Mouse (Mus musculus) Patski (cell line): ENCODE data around the gene Gm20388. TPM values are rescaled to one million over a fixed set of nuclear protein-coding genes. Genes with fewer than 3 reads are reported as not detected.

ENCODE experiments used
- ATAC-seq: fragments of 100-300 bp; one replicate; pipeline ENCODE4 v1.8.0; 2021
- CTCF ChIA-PET: fragments of 350-600 bp; sonication (Branson Sonifier 250); formaldehyde crosslinking; loops from one replicate; lab custom pipeline; 2022; ENCODE audit warnings: inconsistent platforms; lab: Charles Lee
- POLR2A ChIA-PET: fragments of 350-600 bp; sonication (Branson Sonifier 250); formaldehyde crosslinking; loops from one replicate; lab custom pipeline; 2022; ENCODE audit warnings: antibody characterized with exemption, inconsistent platforms; lab: Charles Lee
- DNase-seq: peaks from one replicate; pipeline ENCODE4 v3.0.0-alpha.2; 2011; ENCODE audit warnings: low read depth, low spot score
- H3K27me3 ChIP-seq: fragments of 371-371 bp; one replicate; pipeline ENCODE4 v1.5.1; 2021
- CTCF ChIP-seq: fragments of 100-300 bp; IDR thresholded peaks from one replicate; pipeline ENCODE4 v1.5.1; 2021
- in situ Hi-C: fragments of 300-500 bp; cut with MboI; formaldehyde crosslinking; loops from 3 replicates; pipeline ENCODE4 v1.11.1; 2018; ENCODE audit warnings: low pct_unique_long_range_greater_than_20kb, mixed read lengths
- polyA plus RNA-seq: library from polyadenylated mRNA; unstranded; gene quantifications from one replicate; pipeline ENCODE4 v1.2.3, GENCODE M21; 2021

Gene Gm20388
- polyA plus RNA-seq, 1 experiment from 2014 or later: 86.7 TPM

DNA sequence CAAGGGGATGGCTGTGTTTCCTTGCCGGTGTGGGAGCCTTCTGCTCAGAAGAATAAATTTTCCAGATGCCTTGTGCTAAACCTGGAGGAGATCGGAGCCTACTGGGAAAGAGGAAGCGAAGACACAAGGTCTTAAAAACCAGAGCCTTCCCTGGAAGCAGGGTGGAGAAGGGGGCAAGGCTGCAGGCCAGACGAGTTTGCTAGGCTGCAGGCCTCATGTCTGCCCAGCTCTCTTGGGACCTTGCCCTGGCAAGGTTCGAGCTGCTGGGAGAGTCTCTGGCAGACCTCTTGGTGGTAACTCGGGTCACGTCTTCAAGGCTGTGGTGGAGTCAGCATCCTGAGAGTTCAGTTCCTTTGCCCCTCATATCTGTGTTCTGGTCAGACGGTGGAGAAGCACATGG, 324.2 kb downstream of the Gm20388 start:
- DNase-seq (no peak), ATAC-seq (no peak)
- POLR2A ChIA-PET: no interaction called here
- in situ Hi-C loops: loop anchor here (5.0 kb wide), 1 partner anchor 32 kb away; no protein-coding TSS in a partner anchor
- CTCF ChIA-PET: interaction anchor here (1.4 kb wide), 1 partner anchor 56 kb away, joined by 3 read pairs; no protein-coding TSS in a partner anchor
- no peak for TF ChIP-seq CTCF
- H3K27me3 ChIP-seq: no peaks in the 10 kb centered on the region

DNA sequence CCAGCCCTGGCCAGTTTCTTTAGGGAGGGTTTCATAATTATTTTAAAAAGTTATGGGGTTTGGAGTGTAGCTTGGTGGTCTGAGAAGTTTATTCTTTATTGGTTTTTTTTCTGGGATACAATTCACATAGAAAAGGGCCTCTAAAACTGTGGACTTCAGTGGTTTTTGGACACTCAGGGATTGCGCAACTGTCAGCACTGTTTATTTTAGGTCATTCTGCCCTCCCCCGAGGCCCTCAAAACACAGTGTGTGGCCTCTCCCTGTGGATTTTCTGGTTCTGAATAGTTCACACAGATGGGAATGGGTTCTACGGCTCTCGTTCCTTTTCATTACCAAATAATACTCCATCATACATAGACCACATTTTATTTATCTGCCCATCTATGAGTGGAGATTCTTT, 332.6 kb downstream of the Gm20388 start:
- TF ChIP-seq CTCF: no peak
- CTCF ChIA-PET: no interaction called here
- DNase-seq (no peak), ATAC-seq (no peak)
- H3K27me3 ChIP-seq: no peaks in the 10 kb centered on the region
- POLR2A ChIA-PET: no interaction called here
- in situ Hi-C loops: no loop called here

DNA sequence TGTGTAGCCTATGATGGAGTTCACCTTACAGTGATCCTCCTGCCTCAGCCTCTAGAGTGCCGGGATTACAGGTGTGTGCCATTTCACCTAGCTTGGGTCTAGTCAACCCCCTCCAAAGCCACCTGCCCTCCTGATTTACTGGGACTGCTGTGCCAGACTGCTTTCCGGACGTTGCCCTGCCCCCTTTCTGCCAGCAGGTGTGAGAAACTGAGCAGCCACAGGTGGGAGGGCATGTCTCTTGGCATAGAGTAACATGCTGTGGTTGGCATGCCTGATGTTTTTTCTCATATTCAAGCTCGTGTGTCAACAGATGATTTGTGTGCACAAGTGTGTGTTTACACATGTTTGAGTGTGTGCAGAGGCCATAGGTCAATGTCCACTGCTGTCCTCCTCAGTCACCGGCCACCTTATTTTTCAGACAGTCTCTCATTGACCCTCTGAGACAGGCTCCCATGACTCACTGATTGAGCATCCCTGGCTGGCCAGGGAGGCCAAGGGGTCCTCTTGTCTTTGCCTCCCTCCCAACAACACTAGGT, 333.3 kb downstream of the Gm20388 start:
- in situ Hi-C loops: no loop called here
- ChIA-PET POLR2A (no interaction called here), CTCF (interaction anchor here (0.8 kb wide), 1 partner anchor 65 kb away, joined by 3 read pairs; no protein-coding TSS in a partner anchor)
- ATAC-seq: no peak
- no peaks in the 10 kb centered on the region for H3K27me3 ChIP-seq
- DNase-seq: no peak
- no peak for TF ChIP-seq CTCF

DNA sequence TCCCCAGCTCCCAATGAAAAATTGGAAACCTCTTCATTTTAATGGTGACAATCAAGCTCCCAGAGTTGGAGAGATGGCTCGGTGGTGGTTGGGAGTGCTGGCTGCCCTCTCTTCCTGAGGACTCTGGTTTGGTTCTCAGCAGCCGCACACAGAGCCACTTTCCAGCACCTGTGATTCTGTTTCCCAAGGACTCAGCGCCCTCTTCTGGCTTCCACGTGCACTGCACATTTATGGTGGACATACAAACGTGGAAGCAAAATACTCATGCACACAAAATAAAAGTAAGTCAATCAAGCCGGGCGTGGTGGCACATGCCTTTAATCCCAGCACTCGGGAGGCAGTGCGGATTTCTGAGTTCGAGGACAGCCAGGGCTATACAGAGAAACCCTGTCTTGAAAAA, 333.9 kb downstream of the Gm20388 start:
- POLR2A ChIA-PET: no interaction called here
- ATAC-seq (no peak), DNase-seq (no peak)
- H3K27me3 ChIP-seq: no peaks in the 10 kb centered on the region
- in situ Hi-C loops: no loop called here
- no peak for TF ChIP-seq CTCF
- CTCF ChIA-PET: no interaction called here

DNA sequence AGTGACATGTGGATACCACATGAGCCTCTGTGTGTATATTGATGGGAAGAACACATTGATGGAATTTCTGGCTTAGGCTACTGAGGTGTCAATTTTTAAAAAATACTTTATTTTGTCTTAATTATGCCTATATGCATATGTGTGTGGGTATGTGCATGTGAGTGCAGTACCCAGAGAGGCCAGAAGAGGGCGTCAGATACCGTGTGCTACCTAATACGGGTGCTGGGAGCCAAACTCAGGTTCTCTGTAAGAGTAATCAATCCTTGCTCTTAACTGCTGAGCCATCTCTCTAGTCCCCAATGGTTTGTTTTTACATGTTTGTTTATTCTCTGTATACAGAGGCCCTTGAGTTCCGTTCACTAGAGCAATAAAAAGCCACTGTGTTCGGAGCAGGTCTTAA, 337.0 kb downstream of the Gm20388 start:
- no peak for TF ChIP-seq CTCF
- CTCF ChIA-PET: interaction anchor here (1.2 kb wide), 1 partner anchor 68 kb away, joined by 4 read pairs; no protein-coding TSS in a partner anchor
- H3K27me3 ChIP-seq: no peaks in the 10 kb centered on the region
- in situ Hi-C loops: no loop called here
- POLR2A ChIA-PET: no interaction called here
- DNase-seq (no peak), ATAC-seq (no peak)

DNA sequence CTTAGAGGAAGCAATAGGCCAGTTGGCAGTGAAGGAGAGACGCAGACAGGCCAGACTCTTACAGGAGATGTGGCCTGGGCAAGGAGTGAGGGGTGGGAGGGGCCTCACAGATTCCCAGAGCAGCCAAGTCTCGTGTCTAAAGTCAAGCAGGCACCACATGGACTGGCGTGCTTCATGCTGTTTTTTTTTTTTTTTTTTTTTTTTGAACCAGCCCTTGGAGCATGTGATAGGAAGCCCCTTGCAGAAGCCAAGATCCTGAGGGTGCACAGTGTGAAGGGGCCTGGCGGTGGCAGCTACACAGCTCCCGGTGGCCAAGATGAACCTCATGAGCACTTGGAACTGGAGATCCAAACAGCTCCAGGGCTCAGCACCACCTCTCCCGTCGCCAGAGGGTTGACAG, 337.4 kb downstream of the Gm20388 start:
- no peak for DNase-seq
- no peak for TF ChIP-seq CTCF
- H3K27me3 ChIP-seq: no peaks in the 10 kb centered on the region
- POLR2A ChIA-PET: no interaction called here
- no peak for ATAC-seq
- in situ Hi-C loops: no loop called here
- CTCF ChIA-PET: interaction anchor here (1.2 kb wide), 1 partner anchor 69 kb away, joined by 4 read pairs; no protein-coding TSS in a partner anchor

DNA sequence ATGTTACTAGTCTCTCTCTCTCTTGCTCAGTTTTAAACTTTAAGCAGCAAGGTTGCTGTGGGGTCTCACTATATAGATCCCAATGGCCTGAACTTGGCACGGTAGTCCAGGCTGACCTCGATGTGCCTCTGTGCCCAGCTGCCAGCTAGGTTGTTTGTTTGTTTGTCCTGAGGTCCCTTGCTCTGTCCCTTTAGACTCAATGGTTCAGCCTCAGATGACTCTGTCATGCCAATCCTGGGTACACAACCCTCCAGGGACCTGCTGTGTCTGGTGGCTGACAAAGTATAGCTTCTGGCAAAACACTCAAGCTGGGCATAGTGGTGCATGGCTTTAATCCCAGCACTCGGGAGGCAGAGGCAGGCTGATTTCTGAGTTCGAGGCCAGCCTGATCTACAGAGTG, 337.8 kb downstream of the Gm20388 start:
- no peaks in the 10 kb centered on the region for H3K27me3 ChIP-seq
- no peak for ATAC-seq
- ChIA-PET POLR2A (no interaction called here), CTCF (interaction anchor here (1.2 kb wide), 1 partner anchor 69 kb away, joined by 4 read pairs; no protein-coding TSS in a partner anchor)
- no peak for DNase-seq
- no peak for TF ChIP-seq CTCF
- in situ Hi-C loops: no loop called here

DNA sequence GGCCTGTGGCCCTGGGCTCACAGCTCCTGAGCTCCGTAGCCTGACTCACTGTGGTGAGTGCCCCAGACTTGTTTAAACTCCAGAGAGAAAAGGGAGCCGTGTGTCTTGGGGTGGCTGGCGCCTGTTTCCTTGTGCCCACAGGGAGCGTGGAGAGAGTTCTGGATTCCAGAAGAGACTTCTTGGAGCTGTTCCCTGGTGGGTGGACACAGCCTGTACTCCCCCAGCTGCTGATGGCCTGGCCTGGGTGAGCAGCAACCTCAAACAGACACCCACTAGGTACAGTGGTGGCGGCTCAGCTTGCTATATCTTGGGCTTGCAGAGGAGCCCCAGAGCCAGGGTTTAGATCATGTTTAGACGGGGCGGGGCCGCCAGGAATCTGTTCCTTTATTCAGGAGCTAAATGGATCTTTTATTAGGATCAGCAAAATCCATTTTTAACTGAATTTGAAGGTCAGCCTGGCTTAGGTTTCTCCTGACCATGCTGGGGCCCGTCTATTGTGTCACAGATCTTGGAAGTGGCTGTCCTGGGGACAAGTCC, 339.2 kb downstream of the Gm20388 start:
- in situ Hi-C loops: no loop called here
- ATAC-seq (no peak), DNase-seq (no peak)
- no peaks in the 10 kb centered on the region for H3K27me3 ChIP-seq
- TF ChIP-seq CTCF: no peak
- ChIA-PET POLR2A (no interaction called here), CTCF (interaction anchor here (0.8 to 0.9 kb wide), 2 partner anchors 15 to 31 kb away, joined by 3 read pairs; no protein-coding TSS in a partner anchor)

DNA sequence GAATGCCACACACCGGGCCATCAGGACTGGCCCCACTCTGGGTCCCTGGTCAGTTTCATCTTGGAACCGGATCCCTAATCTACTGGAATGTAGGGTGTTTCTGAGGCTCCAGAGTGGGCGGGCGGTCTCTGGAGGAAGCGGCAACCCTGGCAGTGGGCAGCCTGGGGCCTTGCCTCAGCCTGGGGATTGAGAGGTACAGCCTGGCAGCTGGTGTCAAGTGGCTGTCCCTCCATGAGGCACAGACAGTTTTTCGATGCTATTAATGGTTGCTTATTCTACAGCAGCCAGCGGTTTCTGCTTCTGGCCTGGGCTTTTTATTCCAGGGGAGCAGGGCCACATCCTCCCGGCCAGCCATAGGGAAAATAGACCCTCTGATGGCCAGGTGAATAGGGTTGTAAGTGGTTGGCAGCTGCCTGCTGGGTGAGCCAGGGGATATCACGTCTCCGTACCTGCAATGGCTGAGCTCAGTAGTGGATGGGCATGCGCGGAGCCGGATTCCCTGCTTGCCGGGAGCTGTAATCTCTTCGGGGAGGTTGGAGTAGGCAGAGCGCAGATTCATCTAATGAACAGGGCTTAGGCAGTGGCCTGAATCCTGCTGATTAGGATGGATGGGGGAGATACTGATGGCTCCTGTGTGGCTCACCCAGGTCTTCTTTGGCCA, 340.2 kb downstream of the Gm20388 start:
- in situ Hi-C loops: no loop called here
- CTCF ChIA-PET: interaction anchor here (0.9 kb wide), 1 partner anchor 14 kb away, joined by 3 read pairs; no protein-coding TSS in a partner anchor
- DNase-seq (no peak), ATAC-seq (no peak)
- POLR2A ChIA-PET: no interaction called here
- H3K27me3 ChIP-seq: no peaks in the 10 kb centered on the region
- TF ChIP-seq CTCF: no peak

DNA sequence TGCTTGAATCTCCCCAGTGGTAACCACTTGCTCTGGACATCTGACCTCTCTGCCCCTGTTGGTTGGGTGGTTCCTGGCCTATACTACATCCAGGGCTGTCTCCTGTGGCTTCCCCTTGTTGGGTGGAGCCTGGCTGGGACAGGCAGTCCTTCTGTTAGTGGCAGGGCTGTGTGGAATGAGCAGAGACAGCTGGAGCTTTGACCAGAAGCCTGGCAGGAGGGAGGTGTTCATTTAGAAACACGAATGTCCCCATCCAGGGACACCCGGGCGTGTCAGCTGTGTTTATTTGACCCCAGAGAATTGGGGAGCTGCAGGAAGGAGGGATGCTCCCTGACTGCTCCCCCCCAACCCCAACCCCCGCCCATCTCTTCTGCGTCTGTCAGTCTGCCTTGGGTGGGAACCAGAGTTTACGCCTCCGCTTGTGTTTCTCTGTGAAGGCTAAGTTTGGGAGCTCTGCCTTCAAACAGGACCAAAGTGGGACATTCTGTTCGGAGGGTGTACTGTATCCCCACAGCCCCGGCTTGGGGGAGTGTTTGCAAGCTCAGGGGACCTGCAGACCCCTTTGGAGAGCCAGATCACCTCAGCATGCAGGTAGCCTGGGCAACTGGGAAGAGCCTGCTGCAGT, 340.9 kb downstream of the Gm20388 start:
- ChIA-PET POLR2A (no interaction called here), CTCF (no interaction called here)
- no peak for TF ChIP-seq CTCF
- no peaks in the 10 kb centered on the region for H3K27me3 ChIP-seq
- DNase-seq (no peak), ATAC-seq (no peak)
- in situ Hi-C loops: no loop called here

DNA sequence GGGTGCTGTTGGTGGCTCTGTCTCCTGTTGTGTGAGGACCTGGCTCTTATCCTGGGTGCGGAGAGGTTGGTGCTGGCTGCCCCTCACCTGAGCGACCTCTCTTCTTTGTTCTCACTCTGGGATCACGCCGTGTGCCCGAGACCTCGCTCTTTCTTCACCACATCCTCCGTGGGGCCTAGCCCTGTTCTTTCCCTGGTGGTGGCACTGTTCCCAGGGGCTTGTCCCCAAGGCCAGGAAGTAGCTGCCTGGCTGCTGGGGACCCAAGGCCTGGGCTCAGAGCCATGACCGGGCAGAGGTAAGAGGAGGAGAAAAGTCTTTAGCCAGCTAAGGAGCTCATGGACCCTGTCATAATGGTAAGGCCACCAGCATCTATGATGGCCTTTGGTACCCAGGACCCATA, 343.0 kb downstream of the Gm20388 start:
- CTCF ChIA-PET: no interaction called here
- ATAC-seq (no peak), DNase-seq (no peak)
- in situ Hi-C loops: no loop called here
- POLR2A ChIA-PET: no interaction called here
- no peaks in the 10 kb centered on the region for H3K27me3 ChIP-seq
- no peak for TF ChIP-seq CTCF
